ENCODE assay signal across 15 mouse cellular contexts in genomic region chr12:51368504-51368903, GRCm38 (mm10).
"Had no signal": no experiment of that assay in that cellular context is flagged by ENCODE, and none has a peak within 500 bp of the region (broad histone marks: within the 10 kb centered on the region; RNA-seq: fewer than 3 reads in every experiment).

No protein-coding gene starts in this region.

- H3K27me3 ChIP-seq: neural tube, embryonic 12.5 days; neural tube, embryonic 13.5 days; neural tube, embryonic 15.5 days; stomach, embryonic 15.5 days had no signal

- H3K4me1 ChIP-seq: neural tube, embryonic 12.5 days; neural tube, embryonic 13.5 days; neural tube, embryonic 15.5 days; stomach, embryonic 15.5 days had no signal

- H3K9me3 ChIP-seq: neural tube, embryonic 12.5 days; neural tube, embryonic 13.5 days; neural tube, embryonic 15.5 days; stomach, embryonic 15.5 days had no signal

- H3K4me3 ChIP-seq: neural tube, embryonic 12.5 days; neural tube, embryonic 13.5 days; neural tube, embryonic 15.5 days; stomach, embryonic 15.5 days had no signal

- DNase-seq: retina, postnatal 1 day; right cerebral cortex, adult 18-20 months; right cerebral cortex, postnatal 14 days; right cerebral cortex, postnatal 25 days; right cerebral cortex, postnatal 4 days; spleen, adult 18-20 months; thymus, adult 18-20 months; thymus, adult 2 months; thymus, postnatal 14 days; thymus, postnatal 36 days; thymus, postnatal 4 days had no signal

- H3K9ac ChIP-seq: neural tube, embryonic 12.5 days; neural tube, embryonic 13.5 days; neural tube, embryonic 15.5 days; stomach, embryonic 15.5 days had no signal

- H3K27ac ChIP-seq: neural tube, embryonic 12.5 days; neural tube, embryonic 13.5 days; neural tube, embryonic 15.5 days; stomach, embryonic 15.5 days had no signal

- H3K4me2 ChIP-seq: neural tube, embryonic 12.5 days; neural tube, embryonic 13.5 days; neural tube, embryonic 15.5 days; stomach, embryonic 15.5 days had no signal
